Mouse (Mus musculus): ENCODE results near the gene Ikzf4. TPM values are rescaled to one million over a fixed set of nuclear protein-coding genes. Genes with fewer than 3 reads are reported as not detected.

The Ikzf4 gene
- polyA plus RNA-seq, 1 experiment from 2014 or later: 1.4 TPM

DNA sequence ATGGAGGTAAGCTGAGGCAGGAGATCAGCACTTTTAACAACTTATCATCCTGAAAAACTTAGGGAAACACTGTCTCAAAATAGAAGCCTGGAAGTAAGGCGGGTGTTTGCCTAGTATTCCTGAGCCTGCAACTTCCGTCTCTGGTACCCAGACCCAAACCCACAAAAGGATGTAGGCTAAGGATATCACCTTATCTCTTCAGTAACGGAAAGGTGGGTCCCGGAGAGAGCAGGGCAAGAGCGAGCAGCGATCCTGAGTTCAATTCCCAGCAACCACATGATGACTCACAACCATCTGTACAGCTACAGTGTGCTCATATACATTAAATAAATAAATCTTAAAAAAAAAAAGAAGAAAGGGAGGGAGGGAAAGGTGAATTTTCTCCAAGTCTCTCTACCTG lies 54.4 kb downstream of the Ikzf4 start:
- ATAC-seq (ENCODE audit: low FRiP score, low TSS enrichment): no peak
- 90% methylated on average over 6 of the region's 6 CpGs for WGBS
- Histone ChIP-seq H3K4me1 (ENCODE audit: insufficient read depth, low read length) (peaks cover 7% of the 10 kb centered on the region; the same call in 1 of the 2 replicates), H3K9me3 (ENCODE audit: low read length) (no peaks in the 10 kb centered on the region), H3K9ac (replicated peaks; ENCODE audit: low read length) (no peak overlapping the region), H3K4me2 (replicated peaks; ENCODE audit: low read depth, low read length) (no peak overlapping the region), H3K27ac (ENCODE audit: low read length) (no peak overlapping the region), H3K36me3 (ENCODE audit: insufficient read depth, low read length) (no peaks in the 10 kb centered on the region), H3K27me3 (ENCODE audit: insufficient read depth, low read length) (peaks cover 19% of the 10 kb centered on the region), H3K4me3 (ENCODE audit: low read length) (no peak overlapping the region)

DNA sequence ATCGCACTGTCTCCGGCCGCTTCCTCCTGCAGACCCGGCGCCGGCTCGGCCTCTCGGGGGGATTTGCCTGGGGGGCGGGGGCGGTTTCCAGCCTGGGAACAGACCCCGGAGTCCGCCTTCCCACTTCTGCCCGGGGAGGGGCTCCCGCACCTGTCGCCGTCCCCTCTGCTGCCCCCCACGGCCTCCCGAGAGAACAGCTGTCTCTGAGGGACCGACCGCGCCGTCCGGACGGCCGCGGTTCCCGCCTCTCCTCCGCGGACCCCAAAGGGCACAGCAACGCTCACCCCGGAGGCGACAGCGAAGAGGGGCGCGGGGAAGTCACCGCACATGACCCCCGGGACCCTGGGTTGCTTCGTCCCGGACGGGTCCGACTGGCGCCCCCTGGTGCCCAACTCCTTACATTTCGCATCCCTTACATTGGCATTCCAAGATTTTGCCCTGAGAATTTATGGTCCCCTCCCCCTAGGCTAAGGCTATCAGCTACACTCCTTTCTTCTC lies 55.5 kb downstream of the Ikzf4 start:
- Histone ChIP-seq H3K36me3 (ENCODE audit: insufficient read depth, low read length) (no peaks in the 10 kb centered on the region), H3K27me3 (ENCODE audit: insufficient read depth, low read length) (peaks cover 19% of the 10 kb centered on the region), H3K4me2 (replicated peaks; ENCODE audit: low read depth, low read length) (peak overlapping the region; percentile 94), H3K9me3 (ENCODE audit: low read length) (no peaks in the 10 kb centered on the region), H3K27ac (ENCODE audit: low read length) (peak overlapping the region; percentile 94), H3K9ac (replicated peaks; ENCODE audit: low read length) (peak overlapping the region; percentile 71), H3K4me3 (ENCODE audit: low read length) (peak overlapping the region; percentile 69), H3K4me1 (ENCODE audit: insufficient read depth, low read length) (peaks cover 7% of the 10 kb centered on the region; the same call in 1 of the 2 replicates)
- peak; percentile 40; the same call in 1 of the 2 replicates for ATAC-seq (ENCODE audit: low FRiP score, low TSS enrichment)
- under 1% methylated on average over 37 of the region's 43 CpGs for WGBS

DNA sequence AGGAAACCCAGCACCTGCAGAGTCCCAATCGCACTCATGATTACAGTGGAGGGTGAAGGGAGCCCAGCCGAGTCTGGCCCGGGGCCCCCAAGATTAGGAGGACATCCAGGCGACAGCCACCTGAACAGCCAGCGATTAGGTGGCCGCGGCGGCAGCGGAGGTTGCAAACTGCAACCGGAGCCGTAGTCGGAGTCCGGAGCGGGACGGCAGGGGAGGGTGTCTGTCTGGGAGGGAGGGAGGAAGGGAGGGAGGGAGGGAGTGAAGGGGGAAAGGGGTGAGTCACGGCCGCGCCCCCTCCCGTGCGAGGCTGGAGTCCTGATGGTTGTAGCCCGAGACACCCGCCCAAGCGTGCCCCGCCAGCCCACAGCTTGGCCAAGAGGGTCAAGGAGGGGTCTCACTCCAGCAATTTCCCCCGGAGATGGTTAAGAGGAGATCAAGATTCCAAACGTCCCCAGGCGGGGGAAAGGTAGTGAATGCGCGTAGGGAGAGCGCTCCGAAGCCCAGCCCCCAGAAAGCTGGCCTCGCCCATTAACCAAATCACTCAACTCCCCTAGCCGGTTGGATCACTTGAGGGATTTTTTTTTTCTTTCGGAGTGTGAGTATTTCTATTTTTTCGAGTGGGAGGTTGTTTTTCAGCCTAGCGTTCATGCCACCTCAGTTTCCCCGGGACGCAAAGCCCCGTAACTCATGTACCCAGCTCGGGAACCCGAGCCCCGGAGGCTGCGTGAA lies 56.2 kb downstream of the Ikzf4 start, which contains the start of gene Erbb3:
Gene Erbb3 (minus strand): TSS at position 189 of the 729 bp plus-strand sequence.
- 0% methylated on average over 38 of the region's 43 CpGs for WGBS

DNA sequence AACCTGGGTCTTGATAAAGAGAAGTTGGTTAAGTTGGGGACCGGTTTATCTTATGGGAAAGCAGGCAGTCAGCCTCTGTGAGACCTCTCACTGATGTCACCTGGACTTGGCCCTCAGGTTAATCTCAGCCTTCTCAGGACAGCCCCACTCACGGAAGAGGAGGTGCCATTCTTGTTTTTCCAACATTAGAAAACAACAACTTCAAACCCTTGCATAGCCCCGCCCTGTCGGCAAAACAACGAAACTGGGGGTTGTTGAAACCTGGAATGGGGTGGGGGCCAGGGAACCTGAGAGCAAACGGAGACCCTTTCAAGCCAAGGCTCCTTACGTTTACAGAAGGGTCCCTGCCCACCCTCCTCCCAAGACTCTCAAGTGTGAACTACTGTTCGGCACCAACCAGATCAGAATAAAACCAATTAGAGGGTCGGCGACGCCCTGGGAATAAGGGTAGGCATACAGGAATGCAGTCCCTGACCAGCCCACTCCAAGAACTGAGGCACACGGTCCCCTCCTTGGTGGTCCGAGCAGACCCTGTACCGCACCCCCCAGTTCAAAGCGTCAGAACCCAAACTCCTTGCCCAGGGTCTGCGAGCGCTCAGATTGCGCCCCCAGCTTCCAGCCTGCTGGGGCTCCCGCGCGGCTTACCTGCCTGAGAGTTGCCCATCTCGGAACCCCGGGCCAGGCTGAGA lies 56.9 kb downstream of the Ikzf4 start:
- Histone ChIP-seq H3K9me3 (ENCODE audit: low read length) (no peaks in the 10 kb centered on the region), H3K36me3 (ENCODE audit: insufficient read depth, low read length) (no peaks in the 10 kb centered on the region), H3K9ac (replicated peaks; ENCODE audit: low read length) (peak overlapping the region; percentile 71), H3K4me1 (ENCODE audit: insufficient read depth, low read length) (peaks cover 15% of the 10 kb centered on the region), H3K27me3 (ENCODE audit: insufficient read depth, low read length) (peaks cover 19% of the 10 kb centered on the region), H3K4me2 (replicated peaks; ENCODE audit: low read depth, low read length) (peak overlapping the region; percentile 94), H3K4me3 (ENCODE audit: low read length) (peak overlapping the region; percentile 69), H3K27ac (ENCODE audit: low read length) (peak overlapping the region; percentile 94)
- ATAC-seq (ENCODE audit: low FRiP score, low TSS enrichment): peak; percentile 25; the same call in 1 of the 2 replicates
- 2% methylated on average over 23 of the region's 23 CpGs for WGBS

More for the DNA sequence above, 56.2 kb downstream of the Ikzf4 start, which contains the start of gene Erbb3:
- H3K9me3 ChIP-seq (ENCODE audit: low read length): no peaks in the 10 kb centered on the region
- H3K36me3 ChIP-seq (ENCODE audit: insufficient read depth, low read length): no peaks in the 10 kb centered on the region
- peak within 1 kb of the TSS; percentile 94 for H3K27ac ChIP-seq (ENCODE audit: low read length)
- peak within 1 kb of the TSS; percentile 71 for H3K9ac ChIP-seq (replicated peaks; ENCODE audit: low read length)
- peak within 1 kb of the TSS; percentile 94 for H3K4me2 ChIP-seq (replicated peaks; ENCODE audit: low read depth, low read length)
- H3K27me3 ChIP-seq (ENCODE audit: insufficient read depth, low read length): peaks cover 19% of the 10 kb centered on the region
- peaks cover 8% of the 10 kb centered on the region; the same call in 1 of the 2 replicates for H3K4me1 ChIP-seq (ENCODE audit: insufficient read depth, low read length)
- H3K4me3 ChIP-seq (ENCODE audit: low read length): peak within 1 kb of the TSS; percentile 69
- peak; percentile 69 for ATAC-seq (ENCODE audit: low FRiP score, low TSS enrichment)

DNA sequence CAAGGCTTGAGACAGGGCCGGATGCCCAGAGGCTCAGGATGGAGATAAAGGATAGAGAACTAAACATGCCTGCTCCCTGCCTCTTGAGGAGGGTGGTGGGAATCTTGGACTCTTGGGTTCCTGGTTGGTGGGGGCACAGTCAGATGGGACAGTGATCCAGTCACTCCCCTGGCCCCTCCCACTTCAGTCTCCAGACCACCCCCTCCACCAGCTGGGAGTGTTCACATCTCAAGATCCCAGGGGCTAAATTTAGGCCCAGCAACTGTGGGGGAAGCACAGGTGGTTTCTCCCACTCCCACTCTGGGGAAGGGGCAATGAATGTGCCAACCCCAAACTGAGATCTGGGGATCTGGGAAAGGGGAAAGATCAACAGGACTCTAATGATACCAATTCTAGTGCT lies 57.7 kb downstream of the Ikzf4 start:
- peak overlapping the region; percentile 2 for H3K27ac ChIP-seq (ENCODE audit: low read length)
- no peaks in the 10 kb centered on the region for H3K36me3 ChIP-seq (ENCODE audit: insufficient read depth, low read length)
- peak overlapping the region; percentile 69 for H3K4me3 ChIP-seq (ENCODE audit: low read length)
- H3K4me2 ChIP-seq (replicated peaks; ENCODE audit: low read depth, low read length): peak overlapping the region; percentile 94
- peaks cover 23% of the 10 kb centered on the region for H3K4me1 ChIP-seq (ENCODE audit: insufficient read depth, low read length)
- H3K27me3 ChIP-seq (ENCODE audit: insufficient read depth, low read length): peaks cover 19% of the 10 kb centered on the region
- ATAC-seq (ENCODE audit: low FRiP score, low TSS enrichment): no peak
- 0 out of 2 replicates have a peak overlapping the region, but pooled peaks have one; percentile 2 for H3K9ac ChIP-seq (replicated peaks; ENCODE audit: low read length)
- H3K9me3 ChIP-seq (ENCODE audit: low read length): no peaks in the 10 kb centered on the region
- WGBS: 22% methylated on average over 1 of the region's 1 CpGs

DNA sequence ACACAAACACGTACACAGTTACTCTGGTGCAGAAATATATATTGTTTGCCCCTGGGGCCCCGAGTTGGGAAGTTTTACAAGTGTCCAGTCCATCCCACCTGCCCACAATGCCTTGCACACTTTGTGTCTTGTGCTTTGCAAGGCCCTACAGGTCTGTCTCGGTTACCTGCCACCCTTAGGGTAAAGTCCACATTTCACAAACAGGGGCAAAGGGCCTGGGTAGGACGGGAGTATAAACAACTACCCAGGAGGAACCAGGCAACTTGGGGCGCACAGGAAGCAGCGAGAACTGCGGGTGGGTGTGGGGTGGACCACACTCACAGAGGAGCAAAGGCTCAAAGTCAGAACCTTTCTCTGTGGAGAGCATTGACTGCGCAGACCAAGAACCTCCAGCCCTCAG lies 58.1 kb downstream of the Ikzf4 start:
- Histone ChIP-seq H3K4me1 (ENCODE audit: insufficient read depth, low read length) (peaks cover 23% of the 10 kb centered on the region), H3K36me3 (ENCODE audit: insufficient read depth, low read length) (no peaks in the 10 kb centered on the region), H3K9me3 (ENCODE audit: low read length) (no peaks in the 10 kb centered on the region), H3K27me3 (ENCODE audit: insufficient read depth, low read length) (peaks cover 19% of the 10 kb centered on the region), H3K4me3 (ENCODE audit: low read length) (no peak overlapping the region), H3K9ac (replicated peaks; ENCODE audit: low read length) (no peak overlapping the region), H3K4me2 (replicated peaks; ENCODE audit: low read depth, low read length) (peak overlapping the region; percentile 94), H3K27ac (ENCODE audit: low read length) (peak overlapping the region; percentile 2)
- ATAC-seq (ENCODE audit: low FRiP score, low TSS enrichment): 0 out of 2 replicates have a peak, but pooled peaks have one; percentile 7
- WGBS: 53% methylated on average over 8 of the region's 8 CpGs

DNA sequence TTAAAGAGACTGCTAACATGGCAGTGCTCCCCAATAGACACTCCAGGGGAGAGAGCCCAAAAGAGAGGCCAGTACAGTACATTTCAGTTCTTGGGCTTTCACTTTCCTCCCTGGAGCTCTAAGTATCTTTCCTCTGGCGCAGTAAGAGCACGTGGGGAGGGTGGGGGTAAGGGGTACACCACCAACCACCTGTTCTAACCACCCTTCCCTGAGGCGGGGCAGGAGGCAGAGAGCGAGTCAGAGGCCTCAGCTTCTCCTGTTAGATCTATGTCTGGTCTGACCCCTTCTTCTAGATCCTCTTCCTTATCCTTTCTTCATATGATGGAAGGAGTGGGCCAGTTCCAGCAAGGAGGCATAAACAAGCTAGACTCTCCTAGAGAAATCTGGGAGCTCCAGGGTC lies 58.7 kb downstream of the Ikzf4 start:
- 54% methylated on average over 4 of the region's 4 CpGs for WGBS
- Histone ChIP-seq H3K4me2 (replicated peaks; ENCODE audit: low read depth, low read length) (peak overlapping the region; percentile 94; the same call in 1 of the 2 replicates), H3K9ac (replicated peaks; ENCODE audit: low read length) (no peak overlapping the region), H3K4me1 (ENCODE audit: insufficient read depth, low read length) (peaks cover 23% of the 10 kb centered on the region), H3K27ac (ENCODE audit: low read length) (no peak overlapping the region), H3K4me3 (ENCODE audit: low read length) (no peak overlapping the region), H3K27me3 (ENCODE audit: insufficient read depth, low read length) (peaks cover 19% of the 10 kb centered on the region), H3K9me3 (ENCODE audit: low read length) (no peaks in the 10 kb centered on the region), H3K36me3 (ENCODE audit: insufficient read depth, low read length) (no peaks in the 10 kb centered on the region)
- ATAC-seq (ENCODE audit: low FRiP score, low TSS enrichment): no peak

DNA sequence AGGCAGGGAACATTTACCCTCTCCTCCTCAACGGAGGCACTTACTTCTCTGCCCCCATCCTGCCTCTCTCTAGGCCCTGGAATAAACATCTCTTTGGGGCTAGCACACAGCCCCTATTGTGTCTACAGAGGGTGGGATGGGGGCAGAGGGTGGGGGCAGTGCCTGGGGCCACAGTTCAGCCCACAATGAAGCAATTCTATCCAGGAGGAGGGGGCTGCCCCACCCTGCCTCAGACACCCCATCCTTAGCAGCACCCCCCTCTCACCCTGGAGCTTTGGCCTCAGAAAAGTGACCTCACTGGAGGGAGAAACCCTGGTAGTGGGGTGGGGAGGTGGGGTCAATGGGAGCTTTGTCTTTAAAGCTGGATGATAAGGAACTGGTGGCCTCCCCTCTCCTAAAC lies 59.2 kb downstream of the Ikzf4 start:
- no peak overlapping the region for H3K9ac ChIP-seq (replicated peaks; ENCODE audit: low read length)
- 0 out of 2 replicates have a peak, but pooled peaks cover 2% of the 10 kb centered on the region for H3K36me3 ChIP-seq (ENCODE audit: insufficient read depth, low read length)
- no peak overlapping the region for H3K27ac ChIP-seq (ENCODE audit: low read length)
- no peak for ATAC-seq (ENCODE audit: low FRiP score, low TSS enrichment)
- peaks cover 19% of the 10 kb centered on the region for H3K27me3 ChIP-seq (ENCODE audit: insufficient read depth, low read length)
- no peak overlapping the region for H3K4me2 ChIP-seq (replicated peaks; ENCODE audit: low read depth, low read length)
- 0% methylated on average over 1 of the region's 1 CpGs for WGBS
- peaks cover 23% of the 10 kb centered on the region for H3K4me1 ChIP-seq (ENCODE audit: insufficient read depth, low read length)
- H3K9me3 ChIP-seq (ENCODE audit: low read length): no peaks in the 10 kb centered on the region
- no peak overlapping the region for H3K4me3 ChIP-seq (ENCODE audit: low read length)

DNA sequence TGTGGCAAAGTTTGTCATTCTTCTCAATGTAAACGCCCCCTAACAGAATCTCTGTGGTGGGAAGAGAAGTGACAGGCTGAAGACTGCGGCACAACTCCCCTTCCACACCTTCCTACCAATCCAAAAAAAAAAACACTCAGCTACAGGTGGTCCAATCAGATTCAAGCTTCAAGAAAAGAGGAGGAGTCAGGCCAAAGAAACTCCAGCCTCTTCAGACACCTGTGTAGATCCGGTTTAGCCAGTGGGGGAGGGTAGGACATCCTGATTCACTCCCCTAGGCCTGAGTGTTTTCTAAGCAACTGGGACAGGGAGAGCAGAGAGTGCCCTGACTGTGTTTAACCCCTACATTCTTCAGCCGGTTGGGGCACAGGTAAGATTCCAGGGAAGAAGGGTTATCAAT lies 61.4 kb downstream of the Ikzf4 start:
- Histone ChIP-seq H3K9me3 (ENCODE audit: low read length) (no peaks in the 10 kb centered on the region), H3K4me3 (ENCODE audit: low read length) (peak overlapping the region; percentile 14; the same call in 1 of the 2 replicates), H3K36me3 (ENCODE audit: insufficient read depth, low read length) (0 out of 2 replicates have a peak, but pooled peaks cover 4% of the 10 kb centered on the region), H3K4me1 (ENCODE audit: insufficient read depth, low read length) (peaks cover 16% of the 10 kb centered on the region), H3K27me3 (ENCODE audit: insufficient read depth, low read length) (peaks cover 16% of the 10 kb centered on the region), H3K27ac (ENCODE audit: low read length) (peak overlapping the region; percentile 36), H3K9ac (replicated peaks; ENCODE audit: low read length) (0 out of 2 replicates have a peak overlapping the region, but pooled peaks have one; percentile 17), H3K4me2 (replicated peaks; ENCODE audit: low read depth, low read length) (peak overlapping the region; percentile 35)
- WGBS: 8% methylated on average over 4 of the region's 4 CpGs
- no peak for ATAC-seq (ENCODE audit: low FRiP score, low TSS enrichment)

Data from kidney, embryonic 16.5 days (tissue).